Mouse (Mus musculus) hindbrain, postnatal 0 days (tissue): ENCODE measurements at regions not wholly inside any gene's neighbourhood (a gene's known extent, or its start where the extent isn't known, plus 50 kb on each side); places are given as distances from the start of the nearest gene placed in this dataset.
A peak's percentile ranks its signal among the peaks of the same experiment; 100 is the strongest.

Experiments used
- ATAC-seq: fragments of 200-750 bp; cut with Nextera tagmentation; 2 replicates; pipeline ENCODE4 v1.8.0; 2017; ENCODE audit warnings: mild to moderate bottlenecking, moderate TSS enrichment, moderate library complexity
- DNase-seq: peaks from one replicate; pipeline ENCODE4 v3.0.0-alpha.2; 2015; ENCODE audit warnings: low spot score
- H3K27ac ChIP-seq: fragments of 300-500 bp; sonication (generic); 2 replicates; pipeline ENCODE4 v1.5.1; 2014; ENCODE audit warnings: mild to moderate bottlenecking
- H3K27me3 ChIP-seq: fragments of 300-500 bp; sonication (generic); 2 replicates; pipeline ENCODE4 v1.6.1; 2014; ENCODE audit warnings: low read length, mixed read lengths; ENCODE audit not compliant: insufficient read depth
- H3K36me3 ChIP-seq: fragments of 300-500 bp; sonication (generic); 2 replicates; pipeline ENCODE4 v1.6.1; 2014; ENCODE audit warnings: low read length, mixed read lengths; ENCODE audit not compliant: insufficient read depth
- H3K4me1 ChIP-seq: fragments of 300-500 bp; sonication (generic); 2 replicates; pipeline ENCODE4 v1.6.1; 2014; ENCODE audit warnings: antibody characterized with exemption, low read length, mixed read lengths; ENCODE audit not compliant: insufficient read depth
- H3K4me2 ChIP-seq: fragments of 300-500 bp; sonication (generic); 2 replicates; pipeline ENCODE4 v1.6.1; 2014; ENCODE audit warnings: low read depth, mild to moderate bottlenecking, low read length, moderate library complexity, mixed read lengths
- H3K4me3 ChIP-seq: fragments of 300-500 bp; sonication (generic); 2 replicates; pipeline ENCODE4 v1.5.1; 2014; ENCODE audit warnings: low read length
- H3K9ac ChIP-seq: fragments of 300-500 bp; sonication (generic); replicated peaks from 2 replicates; pipeline ENCODE4 v1.6.1; 2014; ENCODE audit warnings: mild to moderate bottlenecking, low read length, moderate library complexity, mixed read lengths
- H3K9me3 ChIP-seq: fragments of 300-500 bp; sonication (generic); 2 replicates; pipeline ENCODE4 v1.6.1; 2016; ENCODE audit warnings: low read length, mixed read lengths
- CTCF ChIP-seq: IDR thresholded peaks from 2 replicates; pipeline ENCODE4 v1.5.1; 2016; ENCODE audit warnings: antibody characterized with exemption, control low read depth, low read depth
- WGBS: fragments of 180-500 bp; shearing (Covaris S2); extraction: QIAGEN DNeasy Blood & Tissue Kit; methylation state at CpG from one replicate; pipeline ENCODE4 v1.1.7; 2014; 5-methylcytosine and 5-hydroxymethylcytosine counted together

DNA sequence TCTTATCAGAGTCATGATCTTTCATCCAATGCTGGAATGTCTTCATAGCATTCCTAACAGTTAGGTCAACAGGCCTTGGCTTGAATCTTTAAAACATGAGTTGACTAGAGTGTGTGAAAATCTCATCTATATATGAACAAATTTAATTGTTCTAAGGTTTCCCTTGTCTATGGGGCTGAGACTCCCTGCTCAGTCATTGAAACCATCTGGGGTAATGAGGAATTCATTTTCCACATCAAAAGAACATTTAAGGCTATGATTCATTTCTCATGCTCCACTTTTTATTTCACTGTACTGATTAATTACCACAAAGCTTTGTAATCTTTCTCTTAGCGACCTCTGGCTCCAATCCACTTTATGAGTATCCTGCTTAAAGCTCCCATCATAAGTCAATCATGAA is 94.7 kb upstream of the Sash1 start:
- TF ChIP-seq CTCF = no peak
- Histone ChIP-seq H3K9ac (no peak overlapping the region), H3K36me3 (no peaks in the 10 kb centered on the region), H3K27me3 (no peaks in the 10 kb centered on the region), H3K4me2 (no peak overlapping the region), H3K9me3 (no peaks in the 10 kb centered on the region), H3K4me3 (no peak overlapping the region), H3K4me1 (no peaks in the 10 kb centered on the region), H3K27ac (no peak overlapping the region)
- DNase-seq = no peak
- WGBS = 85% methylated on average over 1 of the region's 1 CpGs
- no peak for ATAC-seq

GRCm38 (mm10) chr10:8978595-8978994 is 92.7 kb upstream of the Sash1 start:
- ATAC-seq = no peak
- WGBS = 87% methylated on average over 3 of the region's 3 CpGs
- no peak for TF ChIP-seq CTCF
- Histone ChIP-seq H3K36me3 (no peaks in the 10 kb centered on the region), H3K4me3 (no peak overlapping the region), H3K27ac (no peak overlapping the region), H3K4me1 (no peaks in the 10 kb centered on the region), H3K4me2 (no peak overlapping the region), H3K9ac (no peak overlapping the region), H3K9me3 (no peaks in the 10 kb centered on the region), H3K27me3 (no peaks in the 10 kb centered on the region)
- no peak for DNase-seq

- ATAC-seq (no peak), DNase-seq (peak; percentile 55)
- no peak overlapping the region for H3K4me2 ChIP-seq
- H3K9ac ChIP-seq = no peak overlapping the region
- WGBS = 73% methylated on average over 1 of the region's 1 CpGs
- no peaks in the 10 kb centered on the region for H3K36me3 ChIP-seq
- no peak overlapping the region for H3K27ac ChIP-seq
- H3K4me1 ChIP-seq = no peaks in the 10 kb centered on the region
- H3K4me3 ChIP-seq = no peak overlapping the region
- peak; percentile 42 for TF ChIP-seq CTCF
- no peaks in the 10 kb centered on the region for H3K9me3 ChIP-seq
- H3K27me3 ChIP-seq = no peaks in the 10 kb centered on the region
These were observed 88.1 kb upstream of the Sash1 start for GRCm38 (mm10) chr10:8973934-8974333.

- no peak overlapping the region for H3K4me2 ChIP-seq
- no peak overlapping the region for H3K27ac ChIP-seq
- peaks cover 7% of the 10 kb centered on the region for H3K4me1 ChIP-seq
- no peaks in the 10 kb centered on the region for H3K36me3 ChIP-seq
- no peaks in the 10 kb centered on the region for H3K9me3 ChIP-seq
- ATAC-seq (peak; percentile 64), DNase-seq (no peak)
- TF ChIP-seq CTCF = no peak
- WGBS = 45% methylated on average over 8 of the region's 8 CpGs
- H3K27me3 ChIP-seq = no peaks in the 10 kb centered on the region
- no peak overlapping the region for H3K9ac ChIP-seq
- H3K4me3 ChIP-seq = no peak overlapping the region
These were observed 87.1 kb upstream of the Sash1 start for GRCm38 (mm10) chr10:8972789-8973551.

- no peak for DNase-seq
- Histone ChIP-seq H3K4me3 (no peak overlapping the region), H3K9ac (no peak overlapping the region), H3K36me3 (no peaks in the 10 kb centered on the region), H3K27ac (no peak overlapping the region), H3K9me3 (no peaks in the 10 kb centered on the region), H3K4me2 (no peak overlapping the region), H3K27me3 (no peaks in the 10 kb centered on the region), H3K4me1 (peaks cover 8% of the 10 kb centered on the region)
- TF ChIP-seq CTCF = no peak
- ATAC-seq = no peak
- WGBS = 81% methylated on average over 3 of the region's 3 CpGs
These were observed 84.9 kb upstream of the Sash1 start for GRCm38 (mm10) chr10:8970807-8971206.

GRCm38 (mm10) chr10:8969586-8969985 is 83.7 kb upstream of the Sash1 start:
- Histone ChIP-seq H3K27ac (no peak overlapping the region), H3K4me3 (no peak overlapping the region), H3K27me3 (no peaks in the 10 kb centered on the region), H3K4me2 (no peak overlapping the region), H3K9me3 (no peaks in the 10 kb centered on the region), H3K36me3 (no peaks in the 10 kb centered on the region), H3K9ac (no peak overlapping the region), H3K4me1 (peaks cover 8% of the 10 kb centered on the region)
- DNase-seq = no peak
- no peak for ATAC-seq
- no peak for TF ChIP-seq CTCF

- Histone ChIP-seq H3K9me3 (no peaks in the 10 kb centered on the region), H3K4me1 (peaks cover 8% of the 10 kb centered on the region), H3K9ac (no peak overlapping the region), H3K4me3 (no peak overlapping the region), H3K27me3 (no peaks in the 10 kb centered on the region), H3K4me2 (no peak overlapping the region), H3K27ac (no peak overlapping the region), H3K36me3 (no peaks in the 10 kb centered on the region)
- no peak for DNase-seq
- no peak for TF ChIP-seq CTCF
- 66% methylated on average over 5 of the region's 5 CpGs for WGBS
- no peak for ATAC-seq
These were observed 83.1 kb upstream of the Sash1 start for GRCm38 (mm10) chr10:8969016-8969415.
